Mouse (Mus musculus) liver, adult 2 months (tissue): ENCODE measurements around the gene Rassf8. TPM values are rescaled to one million over a fixed set of nuclear protein-coding genes. Genes with fewer than 3 reads are reported as not detected.

Source experiments
- DNase-seq: peaks from one replicate; pipeline ENCODE4 v3.0.0-alpha.2; 2011; ENCODE audit warnings: low read depth, low spot score; ENCODE audit errors: extremely low read depth
- H3K27ac ChIP-seq: fragments of 200-500 bp; replicated peaks from 2 replicates; pipeline ENCODE4 v1.5.1; 2012; ENCODE audit warnings: low read depth, mild to moderate bottlenecking, control low read depth, inconsistent platforms, low read length; ENCODE audit not compliant: insufficient read depth
- H3K27me3 ChIP-seq: fragments of 200-500 bp; 2 replicates; pipeline ENCODE4 v1.6.1; 2012; ENCODE audit warnings: mild to moderate bottlenecking, moderate library complexity, low read length, inconsistent platforms; ENCODE audit not compliant: control insufficient read depth, insufficient read depth
- H3K36me3 ChIP-seq: fragments of 200-500 bp; 2 replicates; pipeline ENCODE4 v1.6.1; 2012; ENCODE audit warnings: low read length, inconsistent platforms; ENCODE audit not compliant: control insufficient read depth, insufficient read depth
- H3K4me1 ChIP-seq: fragments of 200-500 bp; 2 replicates; pipeline ENCODE4 v1.6.1; 2011; ENCODE audit warnings: low read length; ENCODE audit not compliant: control insufficient read depth, insufficient read depth
- H3K4me3 ChIP-seq: fragments of 200-500 bp; 2 replicates; pipeline ENCODE4 v1.5.1; 2011; ENCODE audit warnings: low read depth, mild to moderate bottlenecking, control low read depth, low read length, moderate library complexity; ENCODE audit not compliant: insufficient read depth
- H3K79me2 ChIP-seq: fragments of 200-500 bp; 2 replicates; pipeline ENCODE4 v1.6.1; 2012; ENCODE audit warnings: inconsistent platforms, mild to moderate bottlenecking, low read length, moderate library complexity; ENCODE audit not compliant: control insufficient read depth, insufficient read depth
- H3K9ac ChIP-seq: fragments of 200-500 bp; 2 replicates; pipeline ENCODE4 v1.6.1; 2012; ENCODE audit warnings: low read depth, mild to moderate bottlenecking, control low read depth, inconsistent platforms, low read length
- CTCF ChIP-seq: fragments of 200-500 bp; IDR thresholded peaks from 2 replicates; pipeline ENCODE4 v1.5.1; 2011; ENCODE audit warnings: low read depth, low read length, control low read depth
- POLR2A ChIP-seq: fragments of 200-500 bp; IDR thresholded peaks from 2 replicates; pipeline ENCODE4 v1.6.1; 2011; ENCODE audit warnings: low read length, control low read depth; ENCODE audit not compliant: insufficient read depth; ENCODE audit errors: extremely low read depth
- WGBS: fragments of 180-500 bp; shearing (Covaris S2); methylation state at CpG from one replicate; pipeline ENCODE4 v1.1.7; 2018; 5-methylcytosine and 5-hydroxymethylcytosine counted together
- polyA plus RNA-seq: library from polyadenylated mRNA; depleted of rRNA; stranded (reverse); fragments of >200 nt; gene quantifications from 2 replicates; pipeline ENCODE4 v1.2.3, GENCODE M21; 2012
- total RNA-seq: library from RNA; depleted of rRNA; stranded (reverse); fragments of >200 nt; gene quantifications from 2 replicates; pipeline ENCODE4 v1.2.3, GENCODE M21; 2014

The Rassf8 gene
- total and polyA plus RNA-seq, 2 experiments, result 19.5 to 30.0 TPM

DNA sequence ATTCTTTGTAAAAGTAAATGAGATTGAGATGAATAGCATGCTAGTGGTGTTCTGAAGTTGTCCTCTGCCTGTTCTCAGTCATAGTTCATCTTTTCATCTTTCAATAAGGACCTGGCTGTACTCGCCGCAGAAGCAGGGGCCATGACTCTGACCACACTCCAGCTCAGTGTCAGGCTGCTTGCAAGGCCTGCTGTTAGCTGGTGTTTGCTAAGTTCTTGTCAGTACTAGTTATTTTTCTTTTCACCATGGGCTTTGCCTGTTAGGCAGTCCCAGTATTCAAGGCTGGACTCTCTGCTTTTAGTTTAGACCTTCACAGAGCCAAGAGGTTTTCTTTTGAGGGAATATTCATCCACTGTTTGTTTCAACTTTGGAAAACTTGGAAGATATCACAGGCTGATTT is 40.8 kb downstream of the Rassf8 start:
- no peaks in the 10 kb centered on the region for H3K36me3 ChIP-seq
- DNase-seq, result no peak
- no peak for TF ChIP-seq POLR2A
- no peak for TF ChIP-seq CTCF
- H3K9ac ChIP-seq, result no peak overlapping the region
- 90% methylated on average over 2 of the region's 2 CpGs for WGBS
- no peaks in the 10 kb centered on the region for H3K27me3 ChIP-seq
- no peak overlapping the region for H3K4me3 ChIP-seq
- peaks cover 4% of the 10 kb centered on the region; the same call in 1 of the 2 replicates for H3K79me2 ChIP-seq
- H3K4me1 ChIP-seq, result 0 out of 2 replicates have a peak, but pooled peaks cover 2% of the 10 kb centered on the region
- H3K27ac ChIP-seq, result no peak overlapping the region

DNA sequence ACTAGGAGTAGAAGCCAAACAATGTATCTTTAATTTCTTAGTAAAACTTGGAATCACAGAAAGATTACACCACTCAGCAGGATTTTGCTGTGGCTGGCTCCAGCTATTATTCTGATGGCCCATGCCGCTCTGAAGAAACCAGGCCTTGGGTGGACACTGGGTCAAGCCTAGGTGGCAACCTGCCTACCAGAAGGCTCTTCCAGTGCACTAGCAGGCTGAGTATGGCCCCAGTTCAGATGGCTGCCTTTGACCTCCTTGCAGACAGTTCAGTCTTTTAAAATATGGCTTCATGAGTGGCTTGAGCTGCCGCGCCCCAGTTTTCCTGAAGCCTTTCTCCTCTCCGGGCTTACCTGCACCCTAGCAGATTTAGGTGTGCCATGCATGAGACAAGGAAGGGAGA is 43.2 kb downstream of the Rassf8 start:
- DNase-seq, result peak; percentile 64
- H3K4me3 ChIP-seq, result no peak overlapping the region
- H3K36me3 ChIP-seq, result no peaks in the 10 kb centered on the region
- no peak overlapping the region for H3K9ac ChIP-seq
- no peak for TF ChIP-seq CTCF
- no peak for TF ChIP-seq POLR2A
- H3K4me1 ChIP-seq, result peaks cover 6% of the 10 kb centered on the region; the same call in 1 of the 2 replicates
- WGBS, result 79% methylated on average over 4 of the region's 4 CpGs
- no peak overlapping the region for H3K27ac ChIP-seq
- H3K27me3 ChIP-seq, result no peaks in the 10 kb centered on the region
- H3K79me2 ChIP-seq, result peaks cover 17% of the 10 kb centered on the region; the same call in 1 of the 2 replicates

DNA sequence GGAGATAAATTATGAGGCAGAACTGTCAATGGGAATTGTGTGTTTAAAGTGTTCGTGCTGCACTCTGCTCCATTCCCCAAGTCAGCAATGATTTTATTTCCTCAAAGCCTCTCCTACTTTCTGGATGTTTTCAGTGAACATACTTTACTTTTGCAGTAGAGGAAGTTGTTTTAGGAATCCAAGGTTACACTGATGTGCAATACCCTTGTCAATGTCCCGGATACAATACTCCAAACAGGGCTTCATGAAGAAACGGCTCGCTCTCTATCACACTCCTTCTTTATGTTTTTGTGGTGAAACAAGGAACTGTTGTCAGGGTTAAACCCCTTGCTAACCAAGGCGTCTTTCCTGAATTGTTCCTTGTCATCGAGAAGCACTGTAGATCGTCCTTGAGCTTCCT is 45.8 kb downstream of the Rassf8 start:
- Histone ChIP-seq H3K4me3 (no peak overlapping the region), H3K27me3 (no peaks in the 10 kb centered on the region), H3K9ac (no peak overlapping the region), H3K4me1 (peaks cover 10% of the 10 kb centered on the region), H3K27ac (no peak overlapping the region), H3K79me2 (peaks cover 23% of the 10 kb centered on the region; the same call in 1 of the 2 replicates), H3K36me3 (no peaks in the 10 kb centered on the region)
- 70% methylated on average over 7 of the region's 7 CpGs for whole genome bisulfite sequencing
- no peak for TF ChIP-seq CTCF
- TF ChIP-seq POLR2A, result no peak
- no peak for DNase-seq

DNA sequence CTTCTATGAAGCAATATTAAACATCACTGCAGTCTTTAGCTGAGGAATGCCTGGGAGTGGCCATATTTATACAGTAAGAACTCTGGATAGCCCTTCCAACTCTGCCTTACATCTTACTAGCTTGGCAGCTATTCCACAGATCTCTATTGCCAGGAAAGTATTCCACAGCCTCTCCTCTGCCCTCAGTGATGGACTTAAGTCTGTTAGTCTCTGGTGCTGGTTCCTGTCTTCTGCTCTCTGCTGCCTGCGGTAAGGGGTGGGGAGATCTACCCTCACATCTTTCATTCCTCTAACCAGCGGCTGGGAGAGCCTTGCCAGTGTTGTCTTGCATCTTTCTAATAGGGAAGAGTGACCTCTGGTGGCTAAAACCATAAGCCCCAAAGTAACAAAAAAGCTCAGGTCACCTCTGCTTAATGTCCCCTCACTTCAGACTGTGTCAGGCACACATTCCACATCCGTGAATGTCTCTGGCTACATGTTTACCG is 46.6 kb downstream of the Rassf8 start:
- no peak overlapping the region for H3K9ac ChIP-seq
- WGBS, result 6% methylated on average over 4 of the region's 4 CpGs
- H3K4me3 ChIP-seq, result no peak overlapping the region
- DNase-seq, result peak; percentile 68
- H3K27me3 ChIP-seq, result no peaks in the 10 kb centered on the region
- no peak overlapping the region for H3K27ac ChIP-seq
- peaks cover 10% of the 10 kb centered on the region for H3K4me1 ChIP-seq
- H3K79me2 ChIP-seq, result peaks cover 29% of the 10 kb centered on the region
- no peaks in the 10 kb centered on the region for H3K36me3 ChIP-seq
- TF ChIP-seq CTCF (peak; percentile 44), POLR2A (no peak)

GRCm38 (mm10) chr6:145794671-145795070 is 48.1 kb downstream of the Rassf8 start:
- no peak overlapping the region for H3K27ac ChIP-seq
- WGBS, result 88% methylated on average over 4 of the region's 4 CpGs
- H3K9ac ChIP-seq, result no peak overlapping the region
- no peaks in the 10 kb centered on the region for H3K27me3 ChIP-seq
- peaks cover 8% of the 10 kb centered on the region for H3K4me1 ChIP-seq
- no peak overlapping the region for H3K4me3 ChIP-seq
- no peak for DNase-seq
- H3K79me2 ChIP-seq, result peaks cover 36% of the 10 kb centered on the region
- TF ChIP-seq CTCF (peak; percentile 31; the same call in 1 of the 2 replicates), POLR2A (no peak)
- H3K36me3 ChIP-seq, result no peaks in the 10 kb centered on the region

DNA sequence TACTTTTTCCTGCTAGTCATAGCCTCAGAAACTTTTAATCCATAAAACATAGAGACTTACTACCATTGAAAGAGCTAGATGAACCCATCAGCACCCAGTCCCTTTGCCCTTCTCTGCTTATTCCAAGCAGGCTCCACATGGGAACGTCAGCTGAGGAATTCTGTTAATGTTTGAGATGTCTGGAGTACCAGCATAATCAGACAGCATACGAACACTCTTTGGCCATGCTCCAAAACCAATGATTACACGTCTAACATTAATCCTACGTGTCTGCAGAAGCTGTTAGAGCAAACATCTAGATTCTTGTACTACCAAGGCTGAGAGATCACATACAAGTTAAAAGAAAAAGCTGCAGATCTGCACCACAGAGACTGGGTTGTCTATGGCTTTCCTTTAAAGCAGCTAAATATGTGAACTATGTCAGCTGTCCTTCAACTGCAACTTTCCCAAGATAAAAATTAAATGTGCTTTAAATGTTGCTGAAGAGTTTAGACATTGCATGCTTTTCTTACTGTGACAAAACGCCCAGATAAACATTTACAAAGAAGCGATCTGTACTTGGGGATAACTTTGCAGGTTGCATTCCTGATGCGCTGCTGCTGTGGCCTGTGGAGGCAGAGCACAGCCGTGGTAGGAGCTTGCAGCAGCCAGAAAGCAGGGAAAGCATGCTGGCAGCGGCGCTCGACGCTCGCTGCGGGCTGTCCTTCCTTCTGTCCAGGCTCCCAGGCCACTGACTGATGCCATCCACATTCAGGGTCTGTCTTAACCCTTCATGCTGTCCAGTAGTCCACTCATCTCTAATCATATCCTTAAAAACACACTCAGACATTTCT is 49.9 kb downstream of the Rassf8 start:
- Histone ChIP-seq H3K9ac (no peak overlapping the region), H3K36me3 (no peaks in the 10 kb centered on the region), H3K27me3 (no peaks in the 10 kb centered on the region), H3K4me3 (no peak overlapping the region), H3K4me1 (peaks cover 12% of the 10 kb centered on the region), H3K27ac (no peak overlapping the region), H3K79me2 (peaks cover 37% of the 10 kb centered on the region)
- DNase-seq, result peak; percentile 57
- TF ChIP-seq POLR2A (no peak), CTCF (0 out of 2 replicates have a peak, but pooled peaks have one; percentile 1)
- WGBS, result 42% methylated on average over 14 of the region's 14 CpGs
